Mouse (Mus musculus) layer of hippocampus, postnatal 14 days (tissue): ENCODE measurements at regions not wholly inside any gene's neighbourhood (a gene's known extent, or its start where the extent isn't known, plus 50 kb on each side); places are given as distances from the start of the nearest gene placed in this dataset.
"Not testable (repeated sequence)": the region's sequence is repeated elsewhere in the genome, so short reads cannot be mapped to it uniquely, and the experiment has no call there.

Experiments used
- DNase-seq, 2 experiments: peaks; one replicate each; pipeline ENCODE4 v3.0.0; 2021 to 2022; ENCODE audit warnings: low spot score in 2 of 2, mixed read lengths in 1 of 2

GRCm38 (mm10) chr16:12516834-12517685 lies 533.1 kb downstream of the Shisa9 start:
- DNase-seq: no peak

DNA sequence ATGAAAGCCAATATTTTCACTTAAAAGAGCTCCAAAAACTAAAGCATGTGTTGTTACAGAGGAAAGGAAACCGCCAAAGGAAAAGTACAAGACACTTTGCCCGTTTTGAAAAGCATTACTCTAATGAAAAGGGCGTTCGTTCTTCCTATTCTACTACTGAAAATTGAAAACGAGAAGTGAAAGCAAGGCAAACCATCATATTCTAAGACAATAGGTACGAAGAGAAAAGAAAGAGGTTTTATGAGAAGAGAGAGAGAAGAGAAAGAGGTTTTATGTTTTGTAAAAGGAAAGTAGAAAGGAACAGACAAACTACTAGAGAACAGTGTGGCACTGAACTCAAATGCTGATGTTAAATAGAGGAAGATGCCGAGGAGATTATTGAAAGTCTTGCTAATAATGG lies 534.4 kb downstream of the Shisa9 start:
- DNase-seq: no peak

- peak; percentile 16 to 54 for DNase-seq
Observed at GRCm38 (mm10) chr16:12521711-12522476, 538.0 kb downstream of the Shisa9 start.

DNA sequence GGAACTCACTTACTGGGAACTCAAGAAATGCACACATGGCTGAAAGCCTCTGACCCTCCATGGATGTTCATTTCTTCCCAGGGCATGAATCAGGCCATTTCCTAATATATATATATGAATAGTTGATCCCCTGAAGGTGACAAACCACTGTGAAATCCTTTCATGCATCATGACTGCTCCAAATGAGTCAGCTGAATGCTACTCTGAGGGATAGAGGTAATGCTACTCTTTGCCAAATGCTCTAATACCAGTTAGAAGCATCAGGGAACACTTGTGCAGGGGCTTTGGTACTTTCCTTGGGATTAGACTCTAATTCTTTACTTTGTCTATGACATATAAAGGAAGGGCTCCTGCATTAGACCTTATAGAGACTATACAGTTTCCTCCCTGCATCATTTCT lies 561.0 kb upstream of the Ercc4 start:
- DNase-seq: no peak

- no peak for DNase-seq
Observed at GRCm38 (mm10) chr16:12588889-12589288, 520.6 kb upstream of the Ercc4 start.

- no peak for DNase-seq
Observed at GRCm38 (mm10) chr16:12608259-12608658, 501.2 kb upstream of the Ercc4 start.

- no peak for DNase-seq
Observed at GRCm38 (mm10) chr16:12611106-12611505, 498.4 kb upstream of the Ercc4 start.

DNA sequence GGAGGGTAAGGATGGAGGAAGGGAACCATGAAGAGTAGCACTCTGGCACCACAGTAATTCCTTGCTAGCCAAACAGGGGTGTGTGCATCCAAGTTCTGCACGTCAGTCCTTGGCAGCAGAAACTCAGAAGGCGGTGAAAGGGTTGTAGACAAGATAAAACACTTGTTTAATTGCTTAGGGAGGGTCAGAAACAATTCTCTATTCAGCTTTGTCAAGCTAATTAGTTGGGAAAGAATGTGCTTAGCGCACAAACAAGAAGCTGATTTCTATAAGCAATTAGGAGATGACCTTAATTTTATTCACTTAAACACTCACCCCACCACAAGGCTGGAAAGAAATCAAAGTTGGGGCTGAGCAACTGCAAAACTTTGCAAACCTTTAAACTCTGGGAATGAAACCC lies 491.7 kb upstream of the Ercc4 start:
- DNase-seq: peak in 1 of 2 experiments; percentile 8

DNA sequence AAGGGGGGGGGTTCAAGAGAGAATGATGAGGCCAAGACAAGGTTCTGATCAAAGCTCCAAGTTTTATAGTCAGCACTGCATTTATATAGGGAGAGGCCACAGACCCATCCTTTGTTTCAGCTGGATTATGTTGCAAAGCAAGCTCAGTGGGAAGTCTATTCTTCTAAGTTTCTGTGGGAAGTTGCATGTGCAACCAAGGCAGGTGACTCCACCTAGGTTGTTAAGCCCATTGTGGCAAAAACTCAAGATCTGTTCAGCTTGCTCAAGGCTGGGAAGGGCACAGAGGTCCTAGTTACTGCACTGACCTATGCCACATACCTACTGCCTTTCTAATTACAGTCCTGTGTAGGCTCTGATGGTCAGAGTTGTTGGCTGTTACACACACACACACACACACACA lies 477.0 kb upstream of the Ercc4 start:
- no peak for DNase-seq

- DNase-seq: peak; percentile 19 to 40
Observed at GRCm38 (mm10) chr16:12638971-12639640, 470.4 kb upstream of the Ercc4 start.

DNA sequence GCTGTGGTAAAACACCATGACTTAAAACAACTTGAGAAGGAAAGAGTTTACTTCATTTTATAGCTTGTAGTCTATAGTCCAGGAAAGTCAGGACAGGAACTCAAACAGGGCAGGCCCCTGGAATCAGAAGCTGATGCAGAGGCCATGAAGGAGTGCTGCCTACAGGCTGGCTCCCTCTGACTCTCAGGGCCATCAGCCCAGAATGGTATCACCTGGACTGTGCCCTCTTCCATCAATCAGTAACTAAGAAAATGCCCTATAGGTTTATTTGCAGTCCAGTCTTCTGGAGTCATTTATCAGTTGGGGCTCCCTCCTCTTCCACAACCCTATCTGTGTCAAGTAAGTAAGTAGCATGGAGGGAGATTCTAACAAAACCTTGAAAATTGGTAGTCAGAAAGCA lies 466.4 kb upstream of the Ercc4 start:
- no peak for DNase-seq

DNA sequence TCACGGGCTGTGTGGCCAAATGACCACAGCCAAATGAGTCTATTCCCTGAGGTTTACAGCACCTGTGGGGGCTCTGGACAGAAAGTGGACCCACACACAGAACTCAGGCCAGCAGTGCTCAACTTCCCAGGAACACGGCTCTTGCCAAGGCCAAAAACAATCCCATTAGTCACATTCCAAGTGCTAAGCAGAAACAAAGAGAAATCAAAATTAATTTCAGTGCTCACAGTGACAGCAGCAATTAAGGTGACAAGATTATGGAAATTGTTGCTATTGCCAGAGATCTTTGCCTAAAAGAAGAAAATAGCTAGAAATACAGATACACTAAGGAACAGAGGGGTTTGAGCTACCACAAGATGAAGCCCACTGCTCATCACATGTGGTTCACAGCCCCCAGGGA lies 464.9 kb upstream of the Ercc4 start:
- no peak for DNase-seq

- no peak for DNase-seq
Observed at GRCm38 (mm10) chr16:12652180-12652579, 457.3 kb upstream of the Ercc4 start.

DNA sequence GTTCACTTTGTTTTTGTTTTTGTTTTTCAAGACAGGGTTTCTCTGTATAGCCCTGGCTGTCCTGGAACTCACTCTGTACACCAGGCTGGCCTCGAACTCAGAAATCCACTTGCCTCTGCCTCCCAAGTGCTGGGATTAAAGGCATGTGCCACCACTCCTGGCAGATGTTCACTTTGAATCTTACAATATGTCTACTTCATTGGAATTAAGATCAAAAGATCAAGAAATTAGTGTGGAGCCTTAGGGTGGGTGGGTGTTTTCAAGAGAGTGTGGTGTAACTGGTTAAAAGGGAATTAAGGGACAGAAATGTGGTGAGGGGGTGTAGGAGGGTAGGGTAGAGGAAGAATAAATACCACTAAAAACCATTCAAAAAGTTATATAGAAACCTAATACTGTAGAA lies 435.8 kb upstream of the Ercc4 start:
- DNase-seq: not testable (repeated sequence)

- no peak for DNase-seq
Observed at GRCm38 (mm10) chr16:12681474-12681873, 428.0 kb upstream of the Ercc4 start.

GRCm38 (mm10) chr16:12685816-12686215 lies 423.7 kb upstream of the Ercc4 start:
- DNase-seq: no peak

DNA sequence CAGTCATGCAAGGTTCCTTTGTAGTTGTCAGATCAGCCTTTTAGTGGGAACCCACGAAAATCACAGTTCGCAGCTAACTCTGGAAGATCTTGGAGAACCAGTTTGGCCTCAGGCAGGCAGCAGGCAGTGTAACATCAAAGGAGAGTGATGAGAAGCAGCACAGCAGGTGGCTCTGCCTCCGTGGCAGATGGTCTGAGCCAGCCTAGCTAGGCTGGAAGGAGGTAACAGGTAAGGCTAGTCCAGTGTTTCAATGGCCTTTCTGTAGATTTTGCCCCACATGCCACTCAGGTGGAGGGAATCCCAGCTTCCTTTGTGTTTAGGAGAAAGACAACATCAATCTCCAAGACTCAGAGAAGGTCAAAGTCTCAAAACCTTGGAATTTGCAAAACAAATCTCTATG lies 417.7 kb upstream of the Ercc4 start:
- no peak for DNase-seq

DNA sequence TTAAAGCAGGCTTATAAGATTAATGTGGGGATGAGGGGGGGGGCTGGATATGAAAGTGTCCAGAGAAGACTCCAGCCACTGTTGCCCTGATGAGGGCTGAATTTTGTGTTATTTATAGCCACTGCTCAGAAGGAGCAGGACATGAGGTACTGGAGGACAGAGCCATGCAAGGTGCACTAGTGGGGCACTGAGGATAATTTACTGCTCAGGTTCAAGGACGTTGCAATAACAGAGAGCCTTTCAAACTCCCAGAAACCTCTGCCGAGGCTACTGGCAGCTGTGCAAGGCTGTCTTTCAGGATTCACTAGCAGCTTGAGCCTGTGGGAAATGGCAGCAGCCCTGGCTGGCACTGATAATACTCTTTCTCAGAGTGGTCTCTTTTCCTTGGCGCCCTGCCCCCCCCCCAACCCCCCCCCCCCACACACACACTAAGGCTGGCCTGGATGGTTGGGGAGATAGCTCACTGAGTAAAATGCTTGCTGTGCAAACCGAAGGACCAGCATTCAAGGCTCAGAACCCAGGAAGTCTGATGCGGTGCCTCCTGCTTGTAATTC lies 416.7 kb upstream of the Ercc4 start:
- DNase-seq: no peak

GRCm38 (mm10) chr16:12693346-12693745 lies 416.1 kb upstream of the Ercc4 start:
- no peak for DNase-seq

- no peak for DNase-seq
Observed at GRCm38 (mm10) chr16:12694646-12695045, 414.8 kb upstream of the Ercc4 start.

DNA sequence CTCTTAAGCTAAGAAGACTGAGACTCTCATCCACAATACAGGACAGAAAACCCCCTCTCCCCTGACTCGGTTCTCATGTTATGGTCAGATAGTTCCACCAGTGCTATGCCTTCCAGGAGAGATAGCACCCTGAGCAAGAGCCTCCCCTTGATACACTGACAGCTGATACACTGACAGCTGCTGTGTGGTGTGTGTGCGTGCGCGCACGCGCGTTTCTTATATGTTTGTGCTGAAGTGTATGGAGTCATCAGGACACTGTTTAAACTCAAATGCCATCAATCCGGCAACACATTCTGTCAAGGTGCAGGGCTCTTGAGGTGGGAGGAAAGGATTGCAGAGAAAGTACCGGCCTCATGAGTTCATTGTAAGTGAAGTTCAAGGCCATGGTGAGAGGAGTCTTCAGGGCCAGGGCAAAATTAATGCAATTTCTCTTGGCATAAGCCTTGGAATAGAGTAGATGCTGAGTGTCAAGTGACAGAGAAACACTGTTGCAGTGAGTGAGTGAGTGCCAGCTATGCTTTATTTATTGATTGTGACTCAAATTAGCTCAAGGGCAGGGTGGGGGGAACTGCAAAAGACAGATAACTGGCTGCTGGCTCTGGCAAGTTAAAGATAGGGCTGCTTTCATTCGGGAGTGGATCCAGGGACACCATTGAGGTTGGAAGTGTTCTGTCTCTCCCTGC lies 412.4 kb upstream of the Ercc4 start:
- DNase-seq: no peak
